Mouse (Mus musculus) forebrain, embryonic 12.5 days (tissue): ENCODE data around the gene Tcf7l1. TPM values are rescaled to one million over a fixed set of nuclear protein-coding genes. Genes with fewer than 3 reads are reported as not detected.

ENCODE experiments used
- ATAC-seq: fragments of 200-750 bp; cut with Nextera tagmentation; 2 replicates; pipeline ENCODE4 v1.8.0; 2017; ENCODE audit warnings: moderate TSS enrichment; ENCODE audit not compliant: low FRiP score
- H3K27ac ChIP-seq: fragments of 300-500 bp; sonication (generic); 2 replicates; pipeline ENCODE4 v1.5.1; 2016; ENCODE audit warnings: mild to moderate bottlenecking
- H3K27me3 ChIP-seq: fragments of 300-500 bp; sonication (generic); 2 replicates; pipeline ENCODE4 v1.6.1; 2016; ENCODE audit warnings: mild to moderate bottlenecking
- H3K36me3 ChIP-seq: fragments of 300-500 bp; sonication (generic); replicated peaks from 2 replicates; pipeline ENCODE4 v1.6.1; 2016; ENCODE audit warnings: mild to moderate bottlenecking
- H3K4me1 ChIP-seq: fragments of 300-500 bp; sonication (generic); 2 replicates; pipeline ENCODE4 v1.6.1; 2016
- H3K4me2 ChIP-seq: fragments of 300-500 bp; sonication (generic); 2 replicates; pipeline ENCODE4 v1.6.1; 2016; ENCODE audit warnings: mild to moderate bottlenecking, moderate library complexity
- H3K4me3 ChIP-seq: fragments of 300-500 bp; sonication (generic); replicated peaks from 2 replicates; pipeline ENCODE4 v1.5.1; 2016; ENCODE audit warnings: mild to moderate bottlenecking
- H3K9ac ChIP-seq: fragments of 300-500 bp; sonication (generic); 2 replicates; pipeline ENCODE4 v1.6.1; 2016; ENCODE audit warnings: mild to moderate bottlenecking
- H3K9me3 ChIP-seq: fragments of 300-500 bp; sonication (generic); 2 replicates; pipeline ENCODE4 v1.6.1; 2016
- WGBS: fragments of 180-500 bp; shearing (Covaris S2); methylation state at CpG from one replicate; pipeline ENCODE4 v1.1.7; 2016; 5-methylcytosine and 5-hydroxymethylcytosine counted together
- polyA plus RNA-seq: library from polyadenylated mRNA; unstranded; fragments of >200 nt; fragmentation: Nextera tagmentation; extraction: Ambion mirVana; gene quantifications from 2 replicates; pipeline ENCODE4 v1.2.1, GENCODE M21; 2016

The Tcf7l1 gene
- polyA plus RNA-seq, 1 experiment from 2014 or later, result 24.4 TPM

DNA sequence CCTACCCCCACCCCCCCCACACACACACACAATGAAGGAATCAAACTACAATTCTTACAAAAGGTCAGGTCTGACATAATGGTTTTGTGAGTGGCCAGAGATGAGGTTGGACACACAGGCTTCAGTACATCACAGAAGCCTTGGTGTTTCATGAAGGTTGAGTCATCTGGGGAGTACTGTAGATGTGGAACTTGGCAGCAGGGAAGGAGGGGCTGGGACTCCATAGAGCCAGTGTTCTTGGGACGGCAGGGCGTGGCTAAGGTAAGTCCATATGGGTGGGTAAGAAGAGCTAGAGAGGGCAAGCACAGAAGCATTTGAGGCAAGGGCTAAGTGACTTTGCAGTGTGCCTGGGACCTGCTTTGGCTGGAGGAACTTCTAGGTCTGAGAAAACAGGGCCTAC is 185.0 kb downstream of the Tcf7l1 start:
- no peak overlapping the region for H3K27ac ChIP-seq
- peaks cover 33% of the 10 kb centered on the region for H3K36me3 ChIP-seq
- no peak overlapping the region for H3K4me2 ChIP-seq
- ATAC-seq, result no peak
- WGBS, result 69% methylated on average over 2 of the region's 2 CpGs
- H3K4me1 ChIP-seq, result peaks cover 3% of the 10 kb centered on the region
- H3K27me3 ChIP-seq, result no peaks in the 10 kb centered on the region
- H3K9ac ChIP-seq, result no peak overlapping the region
- H3K4me3 ChIP-seq, result no peak overlapping the region
- no peaks in the 10 kb centered on the region for H3K9me3 ChIP-seq

DNA sequence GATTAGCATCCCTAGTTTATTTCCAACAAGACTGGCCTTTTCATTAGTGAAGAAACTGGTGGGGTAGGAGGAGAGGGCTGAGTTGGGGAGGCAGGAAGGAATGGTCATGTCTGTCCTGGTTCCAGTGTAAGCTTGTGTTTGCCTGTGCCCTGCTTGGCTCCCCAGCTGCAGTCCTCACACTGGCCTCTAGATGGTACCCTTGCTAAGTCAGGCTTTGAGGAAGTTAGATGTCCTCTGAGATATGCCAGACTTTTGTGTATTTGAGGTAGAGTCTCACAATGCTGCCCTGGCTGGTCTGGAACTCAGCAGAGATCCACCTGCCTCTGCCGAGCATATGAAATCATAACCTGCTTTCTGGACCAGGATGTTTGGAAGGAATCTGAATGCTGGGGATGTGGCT is 187.3 kb downstream of the Tcf7l1 start:
- H3K9me3 ChIP-seq, result no peaks in the 10 kb centered on the region
- WGBS, result 66% methylated on average over 1 of the region's 1 CpGs
- H3K4me2 ChIP-seq, result no peak overlapping the region
- ATAC-seq, result 0 out of 2 replicates have a peak, but pooled peaks have one; percentile 9
- peaks cover 17% of the 10 kb centered on the region for H3K36me3 ChIP-seq
- H3K27ac ChIP-seq, result no peak overlapping the region
- H3K27me3 ChIP-seq, result no peaks in the 10 kb centered on the region
- no peak overlapping the region for H3K4me3 ChIP-seq
- no peak overlapping the region for H3K9ac ChIP-seq
- H3K4me1 ChIP-seq, result peaks cover 21% of the 10 kb centered on the region

DNA sequence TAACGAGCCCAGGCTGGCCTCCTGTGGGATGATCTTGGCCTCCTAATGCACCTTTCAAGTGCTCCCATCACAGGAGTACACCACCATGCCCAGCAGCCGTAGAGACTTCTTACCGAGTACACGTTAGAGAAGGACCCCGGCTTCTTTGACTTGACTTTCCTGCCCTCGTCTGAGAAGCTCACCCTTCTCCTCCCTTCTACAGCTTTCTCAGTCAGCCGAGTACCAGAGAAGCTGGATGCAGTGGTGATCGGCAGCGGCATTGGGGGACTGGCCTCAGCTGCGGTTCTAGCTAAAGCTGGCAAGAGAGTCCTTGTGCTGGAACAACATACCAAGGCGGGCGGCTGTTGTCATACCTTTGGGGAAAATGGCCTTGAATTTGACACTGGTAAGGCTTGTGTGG is 188.3 kb downstream of the Tcf7l1 start:
- H3K36me3 ChIP-seq, result peaks cover 8% of the 10 kb centered on the region; the same call in 1 of the 2 replicates
- no peaks in the 10 kb centered on the region for H3K27me3 ChIP-seq
- no peak for ATAC-seq
- peaks cover 21% of the 10 kb centered on the region for H3K4me1 ChIP-seq
- no peak overlapping the region for H3K4me3 ChIP-seq
- WGBS, result 86% methylated on average over 12 of the region's 12 CpGs
- no peaks in the 10 kb centered on the region for H3K9me3 ChIP-seq
- H3K27ac ChIP-seq, result no peak overlapping the region
- no peak overlapping the region for H3K9ac ChIP-seq
- H3K4me2 ChIP-seq, result no peak overlapping the region

DNA sequence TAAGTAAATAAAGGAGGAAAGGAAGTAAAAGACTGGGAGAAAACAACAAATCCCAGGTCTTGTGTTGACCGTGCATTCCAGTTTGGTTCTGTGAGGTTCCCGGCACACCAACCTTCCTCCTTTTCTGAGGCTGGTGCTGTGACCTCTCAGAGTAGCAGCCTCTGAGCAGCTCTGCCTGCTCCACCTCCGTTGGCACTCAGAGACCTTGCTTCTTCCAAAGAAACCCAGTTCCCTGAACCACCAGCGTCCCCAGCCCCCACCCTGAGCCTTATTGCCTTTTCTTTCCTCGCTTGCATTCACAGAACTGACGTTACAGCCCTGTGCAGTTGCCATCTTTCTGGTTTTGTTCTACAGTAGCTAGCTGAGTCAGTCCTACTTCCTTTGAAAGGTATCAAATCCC is 188.8 kb downstream of the Tcf7l1 start:
- H3K27me3 ChIP-seq, result no peaks in the 10 kb centered on the region
- no peak overlapping the region for H3K4me3 ChIP-seq
- no peak overlapping the region for H3K9ac ChIP-seq
- no peak overlapping the region for H3K4me2 ChIP-seq
- H3K27ac ChIP-seq, result no peak overlapping the region
- 0 out of 2 replicates have a peak, but pooled peaks cover 8% of the 10 kb centered on the region for H3K36me3 ChIP-seq
- WGBS, result 77% methylated on average over 6 of the region's 6 CpGs
- no peak for ATAC-seq
- no peaks in the 10 kb centered on the region for H3K9me3 ChIP-seq
- peaks cover 21% of the 10 kb centered on the region for H3K4me1 ChIP-seq

DNA sequence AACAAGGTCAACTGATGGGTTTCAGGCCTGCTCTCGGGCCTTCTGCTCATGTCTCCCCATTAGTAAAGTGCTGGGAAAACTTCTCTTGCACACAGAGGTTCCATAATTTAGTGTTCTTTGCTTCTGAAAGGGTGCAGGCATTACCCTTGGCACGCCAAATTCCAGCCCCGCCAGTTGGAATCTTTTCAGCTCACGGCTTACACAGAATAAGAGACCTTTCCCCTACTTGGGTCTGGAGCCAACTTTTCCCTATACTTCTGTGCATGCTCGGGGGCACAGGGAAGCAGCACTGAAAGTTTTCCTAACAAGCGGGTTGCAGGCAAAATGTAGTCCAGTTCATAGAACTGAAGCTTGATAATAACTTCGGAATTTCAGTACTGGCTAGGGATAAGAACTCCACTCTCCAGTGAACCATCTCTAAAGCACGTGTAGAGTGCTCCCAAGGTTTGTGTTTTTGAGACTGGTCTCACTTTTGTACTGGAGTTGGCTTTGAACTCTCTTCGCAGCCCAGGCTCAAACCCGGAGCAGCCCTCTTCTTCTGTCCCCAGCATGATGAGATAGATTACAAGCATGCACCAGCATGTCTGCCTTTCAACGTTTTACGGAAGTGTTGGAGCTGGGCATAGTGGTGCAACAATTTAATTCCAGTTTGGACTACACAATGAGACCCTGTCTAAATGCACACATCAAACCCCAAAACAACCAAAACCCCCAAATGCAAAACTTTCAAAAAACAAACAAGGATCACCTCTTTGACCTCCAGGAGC is 190.1 kb downstream of the Tcf7l1 start:
- 0 out of 2 replicates have a peak, but pooled peaks cover 5% of the 10 kb centered on the region for H3K36me3 ChIP-seq
- peaks cover 21% of the 10 kb centered on the region for H3K4me1 ChIP-seq
- H3K4me2 ChIP-seq, result peak overlapping the region; percentile 64
- peak; percentile 24; the same call in 1 of the 2 replicates for ATAC-seq
- no peaks in the 10 kb centered on the region for H3K27me3 ChIP-seq
- H3K27ac ChIP-seq, result 0 out of 2 replicates have a peak overlapping the region, but pooled peaks have one; percentile 10
- H3K9me3 ChIP-seq, result no peaks in the 10 kb centered on the region
- 50% methylated on average over 12 of the region's 12 CpGs for WGBS
- H3K9ac ChIP-seq, result peak overlapping the region; percentile 57; the same call in 1 of the 2 replicates
- H3K4me3 ChIP-seq, result peak overlapping the region; percentile 58

DNA sequence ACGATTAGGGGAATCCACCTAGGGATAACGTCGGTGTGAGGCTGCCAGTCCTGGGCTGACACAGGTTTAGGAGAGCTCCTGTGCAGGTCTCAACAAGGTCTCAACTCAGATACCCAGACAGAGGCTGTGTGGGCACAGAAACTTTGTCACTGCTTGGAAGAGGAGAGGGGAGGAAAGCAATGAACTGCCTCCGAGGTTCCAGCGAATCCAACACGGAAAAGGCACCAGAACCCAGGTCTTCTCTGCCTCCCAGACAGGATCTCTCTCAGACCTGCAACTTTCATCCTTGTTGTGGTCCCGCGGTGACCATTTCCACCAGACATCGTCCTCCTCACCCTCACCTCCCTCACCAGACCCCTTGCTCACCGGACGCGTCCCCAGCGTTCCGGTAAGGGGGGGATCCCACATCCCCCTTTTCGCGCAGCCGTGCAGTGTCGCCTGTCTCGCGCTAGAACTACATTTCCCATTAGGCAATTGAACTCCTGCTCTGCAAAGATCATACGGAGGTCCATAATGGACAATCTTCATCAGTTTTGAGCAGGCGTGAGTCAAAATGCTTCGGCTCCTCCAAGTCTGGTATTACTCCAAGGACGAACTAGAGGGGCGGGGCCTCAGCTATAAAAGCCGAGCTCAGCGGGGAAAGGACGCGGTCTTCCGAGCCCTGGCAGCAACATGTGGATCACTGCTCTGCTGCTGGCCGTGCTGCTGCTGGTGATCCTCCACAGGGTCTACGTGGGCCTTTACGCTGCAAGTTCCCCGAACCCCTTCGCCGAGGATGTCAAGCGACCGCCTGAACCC is 190.9 kb downstream of the Tcf7l1 start, which contains the start of the genes Elmod3 and Retsat:
TSS of gene Elmod3 (minus strand) at position 458 of the 798 bp plus-strand sequence.
TSS of gene Retsat (plus strand) at position 520 of the 798 bp plus-strand sequence.
- 0 out of 2 replicates have a peak within 1 kb of the TSS, but pooled peaks have one; percentile 10 for H3K27ac ChIP-seq
- H3K4me2 ChIP-seq, result peak within 1 kb of the TSS; percentile 64
- ATAC-seq, result peak; percentile 93

DNA sequence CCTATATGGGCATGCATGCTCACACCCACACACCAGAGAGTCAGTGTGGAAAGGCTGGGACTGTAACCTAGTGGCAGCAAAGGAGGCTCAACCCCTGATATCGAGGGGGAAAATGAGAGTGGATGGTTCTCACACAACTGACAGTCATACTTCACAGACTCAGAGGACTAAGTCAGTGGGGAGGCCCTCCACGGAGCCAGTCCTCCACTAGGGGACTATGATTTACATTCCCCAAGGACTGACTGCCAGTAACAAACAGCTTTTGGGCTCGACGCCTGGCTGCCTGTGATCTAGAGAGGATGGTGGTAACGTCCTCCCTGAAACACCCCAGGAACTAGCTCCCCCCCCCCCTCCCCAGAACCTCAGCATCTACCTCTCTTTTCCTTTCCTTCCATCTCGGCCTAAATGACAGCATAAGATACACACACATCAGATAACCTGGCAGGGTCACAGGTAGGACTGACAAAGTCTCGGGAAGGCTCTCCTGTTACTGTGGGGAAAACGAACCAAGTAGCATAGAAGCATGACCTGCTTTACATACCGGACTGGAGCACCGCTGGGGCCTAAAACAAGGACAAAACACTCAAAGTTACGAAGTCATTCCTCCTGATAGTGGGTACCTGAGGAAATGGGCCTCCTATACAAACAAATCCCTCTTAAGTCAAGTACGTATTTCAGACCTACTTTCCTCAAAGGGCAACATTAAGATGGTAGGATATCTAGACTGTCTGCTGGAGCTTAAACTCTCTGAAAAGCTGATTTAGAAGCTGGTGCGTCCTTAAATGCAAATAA is 191.8 kb downstream of the Tcf7l1 start:
- no peaks in the 10 kb centered on the region for H3K27me3 ChIP-seq
- H3K36me3 ChIP-seq, result no peaks in the 10 kb centered on the region
- ATAC-seq, result no peak
- no peaks in the 10 kb centered on the region for H3K9me3 ChIP-seq
- H3K27ac ChIP-seq, result no peak overlapping the region
- H3K4me2 ChIP-seq, result peak overlapping the region; percentile 64
- peak overlapping the region; percentile 64 for H3K9ac ChIP-seq
- WGBS, result 54% methylated on average over 13 of the region's 13 CpGs
- peaks cover 21% of the 10 kb centered on the region for H3K4me1 ChIP-seq
- peak overlapping the region; percentile 58 for H3K4me3 ChIP-seq

More for the DNA sequence above, 190.9 kb downstream of the Tcf7l1 start, which contains the start of the genes Elmod3 and Retsat:
- H3K4me1 ChIP-seq, result peaks cover 21% of the 10 kb centered on the region
- H3K36me3 ChIP-seq, result no peaks in the 10 kb centered on the region
- peak within 1 kb of the TSS; percentile 64 for H3K9ac ChIP-seq
- H3K9me3 ChIP-seq, result no peaks in the 10 kb centered on the region
- no peaks in the 10 kb centered on the region for H3K27me3 ChIP-seq
- 2% methylated on average over 38 of the region's 38 CpGs for WGBS
- H3K4me3 ChIP-seq, result peak within 1 kb of the TSS; percentile 58

DNA sequence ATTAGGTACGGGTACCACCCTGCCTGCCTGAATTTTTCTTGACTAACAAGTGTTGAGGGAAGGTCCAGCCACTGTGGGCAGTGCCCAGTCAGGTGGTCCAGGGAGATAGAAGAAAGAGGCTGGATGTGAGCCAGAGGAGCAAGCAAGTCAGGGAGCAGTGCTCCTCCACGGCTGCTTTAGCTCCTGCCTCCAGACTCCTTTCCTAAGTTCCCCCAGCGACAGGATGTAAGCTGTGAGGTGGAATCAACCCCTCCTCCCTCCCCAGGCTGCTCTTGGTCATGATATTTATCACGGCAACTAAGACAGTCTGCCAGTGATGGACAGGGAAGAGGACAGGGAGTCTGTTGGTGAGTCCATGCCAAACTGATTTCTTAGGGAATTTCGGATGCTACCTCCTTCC is 195.1 kb downstream of the Tcf7l1 start:
- Histone ChIP-seq H3K9ac (no peak overlapping the region), H3K4me3 (no peak overlapping the region), H3K4me1 (peaks cover 17% of the 10 kb centered on the region), H3K4me2 (no peak overlapping the region), H3K9me3 (no peaks in the 10 kb centered on the region), H3K27me3 (no peaks in the 10 kb centered on the region), H3K36me3 (no peaks in the 10 kb centered on the region), H3K27ac (no peak overlapping the region)
- WGBS, result 72% methylated on average over 5 of the region's 5 CpGs
- ATAC-seq, result no peak

DNA sequence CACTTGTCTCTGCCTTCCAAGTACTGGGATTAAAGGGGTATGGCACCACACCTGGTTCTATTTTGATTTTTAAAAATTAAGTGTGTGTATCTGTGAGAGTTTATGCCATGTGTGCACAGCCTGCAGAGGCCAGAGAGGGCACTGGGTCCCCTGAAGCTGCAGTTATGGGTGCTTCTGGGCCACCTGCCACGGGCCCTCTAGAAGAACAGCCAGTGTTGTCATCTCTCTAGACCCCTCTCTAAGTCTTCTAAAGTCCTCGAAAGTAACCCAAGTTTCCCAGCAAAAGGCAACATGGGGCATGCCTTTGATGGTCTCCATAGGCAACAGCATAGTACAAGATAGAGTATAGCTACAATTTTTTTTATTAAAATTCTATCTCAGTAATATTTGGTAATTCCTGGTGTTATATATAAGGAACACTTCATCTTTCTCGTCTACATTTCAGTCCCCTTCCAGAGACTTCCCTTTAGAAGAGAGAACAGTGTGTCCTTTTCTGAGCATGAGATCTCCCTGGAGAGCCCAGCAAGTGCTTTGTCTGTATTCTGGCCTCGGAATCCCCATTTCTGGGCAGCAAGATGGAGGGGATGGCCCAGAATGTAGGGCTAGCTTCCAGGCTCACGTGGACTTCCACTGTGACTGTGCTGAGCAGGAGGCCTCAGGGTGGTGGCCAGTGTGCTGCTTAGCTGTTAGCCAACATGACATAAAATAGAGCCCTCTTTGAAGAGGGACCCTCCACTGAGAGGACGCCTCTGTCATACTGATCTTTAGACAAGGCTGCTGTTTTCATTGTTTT is 195.8 kb downstream of the Tcf7l1 start:
- no peaks in the 10 kb centered on the region for H3K27me3 ChIP-seq
- no peak overlapping the region for H3K9ac ChIP-seq
- no peak overlapping the region for H3K27ac ChIP-seq
- H3K36me3 ChIP-seq, result no peaks in the 10 kb centered on the region
- no peak for ATAC-seq
- H3K9me3 ChIP-seq, result no peaks in the 10 kb centered on the region
- H3K4me2 ChIP-seq, result no peak overlapping the region
- 81% methylated on average over 6 of the region's 6 CpGs for WGBS
- no peak overlapping the region for H3K4me3 ChIP-seq
- H3K4me1 ChIP-seq, result peaks cover 13% of the 10 kb centered on the region

DNA sequence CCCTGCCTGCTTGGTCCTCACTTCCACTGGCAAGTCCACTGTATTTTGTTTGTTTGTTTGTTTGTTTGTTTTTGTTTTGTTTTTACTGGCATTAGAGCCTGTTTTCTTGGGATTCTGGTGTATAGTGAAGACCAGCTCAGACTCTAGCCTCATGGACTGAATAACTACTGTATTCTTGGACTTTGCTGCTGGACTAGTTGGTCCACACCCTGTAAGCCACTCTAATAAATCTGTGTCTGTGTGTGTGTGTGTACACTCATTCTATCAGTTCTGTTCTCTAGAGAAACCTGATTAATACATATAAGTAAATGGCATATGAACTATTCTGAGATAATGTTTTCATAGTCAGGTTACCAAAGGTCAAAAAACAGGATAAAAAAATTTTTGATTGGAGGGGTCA is 198.9 kb downstream of the Tcf7l1 start:
- H3K36me3 ChIP-seq, result peaks cover 3% of the 10 kb centered on the region; the same call in 1 of the 2 replicates
- no peaks in the 10 kb centered on the region for H3K4me1 ChIP-seq
- H3K4me3 ChIP-seq, result no peak overlapping the region
- H3K27ac ChIP-seq, result no peak overlapping the region
- no peak for ATAC-seq
- H3K9me3 ChIP-seq, result no peaks in the 10 kb centered on the region
- no peak overlapping the region for H3K9ac ChIP-seq
- H3K4me2 ChIP-seq, result no peak overlapping the region
- no peaks in the 10 kb centered on the region for H3K27me3 ChIP-seq

DNA sequence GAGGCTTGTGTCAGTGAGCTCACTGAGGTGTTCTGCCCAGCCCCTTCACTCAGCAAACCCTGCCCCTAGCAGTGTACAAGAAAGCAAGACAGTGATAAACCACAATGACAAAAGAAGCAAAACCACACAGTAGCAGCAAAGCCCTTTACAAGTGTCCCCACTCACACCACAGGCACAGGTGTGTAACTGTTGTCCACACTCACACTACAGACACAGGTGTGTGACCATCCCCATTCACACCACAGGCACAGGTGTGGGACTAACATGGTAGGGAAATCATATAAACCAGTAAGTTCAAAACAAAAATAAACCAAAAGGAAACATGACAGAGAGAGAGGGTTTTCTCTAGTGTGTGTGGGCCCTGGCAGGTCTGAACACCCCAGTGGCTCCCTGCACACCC is 200.7 kb downstream of the Tcf7l1 start:
- no peak for ATAC-seq
- H3K4me3 ChIP-seq, result no peak overlapping the region
- peaks cover 3% of the 10 kb centered on the region; the same call in 1 of the 2 replicates for H3K36me3 ChIP-seq
- H3K4me1 ChIP-seq, result no peaks in the 10 kb centered on the region
- no peaks in the 10 kb centered on the region for H3K9me3 ChIP-seq
- no peak overlapping the region for H3K4me2 ChIP-seq
- H3K27ac ChIP-seq, result no peak overlapping the region
- no peak overlapping the region for H3K9ac ChIP-seq
- H3K27me3 ChIP-seq, result no peaks in the 10 kb centered on the region
